Mouse (Mus musculus) heart, postnatal 0 days (tissue): Measurements from ENCODE around the gene BC051665.

Source experiments
- CTCF ChIP-seq: IDR thresholded peaks from 2 replicates; pipeline ENCODE4 v1.5.1; 2016; ENCODE audit warnings: antibody characterized with exemption, control low read depth, low read depth
- EP300 ChIP-seq: IDR thresholded peaks from 2 replicates; pipeline ENCODE4 v1.6.1; 2016; ENCODE audit warnings: antibody characterized with exemption, low read depth

DNA sequence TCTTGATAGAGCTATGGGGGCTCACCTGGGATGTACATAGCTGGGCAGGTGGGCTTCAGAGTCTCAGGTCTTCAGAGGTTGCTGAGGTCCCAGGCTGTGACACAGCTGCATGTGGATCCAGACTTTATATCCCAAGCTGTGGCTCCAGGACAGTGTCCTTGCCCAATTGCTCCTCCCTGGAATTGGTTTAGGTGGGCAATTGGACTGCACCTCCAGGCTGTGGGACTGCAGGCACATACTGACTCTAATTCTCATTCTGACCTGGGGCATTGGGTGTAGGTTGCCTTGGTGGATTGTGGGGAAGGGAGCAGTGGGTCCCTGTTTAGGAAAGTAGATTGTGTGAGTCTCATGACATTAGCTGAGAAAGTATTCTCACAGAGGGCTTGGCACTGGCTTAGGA is at the start of gene BC051665:
- TF ChIP-seq CTCF: no peak
- TF ChIP-seq EP300: no peak
